Mouse (Mus musculus) large intestine, adult 2 months (tissue): ENCODE measurements around the gene Spp1. TPM values are rescaled to one million over a fixed set of nuclear protein-coding genes. Genes with fewer than 3 reads are reported as not detected.

Experiments used
- DNase-seq: peaks from one replicate; pipeline ENCODE4 v3.0.0-alpha.2; 2012; ENCODE audit warnings: low read depth, low spot score
- WGBS: fragments of 180-500 bp; shearing (Covaris S2); methylation state at CpG from one replicate; pipeline ENCODE4 v1.1.7; 2018; 5-methylcytosine and 5-hydroxymethylcytosine counted together
- polyA plus RNA-seq: library from polyadenylated mRNA; depleted of rRNA; stranded (reverse); fragments of >200 nt; gene quantifications from 2 replicates; pipeline ENCODE4 v1.2.3, GENCODE M21; 2012; rRNA removed

Spp1 gene
- polyA plus RNA-seq, 1 experiment = 0.24 TPM

DNA sequence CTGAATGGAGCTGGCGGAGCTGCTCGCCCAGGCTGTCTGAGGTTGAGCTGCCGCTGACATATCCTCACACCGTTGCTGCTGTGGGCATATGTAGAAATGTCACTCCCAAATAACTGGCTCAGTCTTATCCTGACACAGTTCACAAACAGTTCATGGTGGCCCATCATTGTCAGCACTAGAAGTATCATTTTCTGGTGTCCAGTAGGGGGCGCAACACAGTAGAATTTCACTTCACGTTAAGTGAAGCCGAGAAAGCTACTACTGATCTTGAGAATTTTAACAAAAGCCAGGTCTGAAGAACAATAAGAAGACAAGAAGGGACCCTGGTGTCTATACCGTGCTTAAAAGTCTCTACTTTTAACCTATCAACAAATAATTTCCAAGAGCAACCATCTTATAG, 37.5 kb downstream of the Spp1 start:
- WGBS = 95% methylated on average over 8 of the region's 8 CpGs
- DNase-seq = no peak

DNA sequence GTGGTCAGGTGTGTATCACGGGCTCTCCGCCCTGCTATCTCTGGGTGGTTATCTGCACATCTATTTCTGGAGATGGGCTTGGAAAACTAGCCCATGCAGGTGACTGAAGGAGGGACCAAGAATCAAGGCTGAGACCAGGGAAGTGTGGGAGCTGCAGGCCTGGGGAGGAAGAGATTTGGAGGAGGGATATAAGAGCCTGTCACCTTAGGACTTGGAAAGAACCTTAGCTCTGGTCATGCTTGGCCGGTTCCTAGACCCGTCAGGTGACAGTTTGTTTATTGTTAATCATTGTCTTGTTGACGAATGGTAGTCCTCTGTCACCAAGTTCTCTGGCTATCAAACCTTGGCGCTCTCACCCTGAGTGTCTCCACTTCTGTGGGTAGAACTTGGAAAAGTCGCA, 45.4 kb downstream of the Spp1 start:
- DNase-seq = no peak
- WGBS = 71% methylated on average over 7 of the region's 7 CpGs

DNA sequence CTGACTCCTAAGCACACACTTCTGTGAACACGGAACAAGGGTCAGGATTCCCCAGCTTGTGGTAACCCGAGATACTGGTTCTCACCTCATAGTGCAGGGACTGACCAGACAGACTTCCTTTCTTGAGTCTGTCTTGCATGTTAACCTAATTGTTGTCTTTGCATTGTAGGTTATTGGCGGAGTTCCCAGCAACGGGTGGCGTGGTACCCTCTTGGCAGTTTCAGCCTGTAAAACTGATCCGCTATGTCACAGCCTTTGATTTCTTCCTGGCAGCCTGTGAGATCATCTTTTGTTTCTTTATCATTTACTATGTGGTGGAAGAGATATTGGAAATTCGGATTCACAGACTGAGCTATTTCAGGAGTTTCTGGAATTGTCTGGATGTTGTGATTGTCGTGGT, 47.9 kb downstream of the Spp1 start:
- DNase-seq = no peak
- WGBS = 65% methylated on average over 8 of the region's 8 CpGs

Other genes with a start within 250 kb of the Spp1 start
- gene Dmp1, start 232.5 kb upstream of the Spp1 start, polyA plus RNA-seq = 0.05 and 0.53 TPM in 2 replicates
- gene Ibsp, start 135.9 kb upstream of the Spp1 start, polyA plus RNA-seq = 0.07 TPM in 1 of 2 replicates, not detected in the other
- not detected in 2 replicates for gene Mepe, start 109.8 kb upstream of the Spp1 start, polyA plus RNA-seq
- gene Pkd2, start 24.3 kb downstream of the Spp1 start, polyA plus RNA-seq = 4.4 and 6.7 TPM in 2 replicates
- gene BC005561, start 73.2 kb downstream of the Spp1 start, polyA plus RNA-seq = 0.35 and 0.91 TPM in 2 replicates